Mouse (Mus musculus) c-Kit-negative CD71-positive TER-119-positive erythroid progenitor cells, embryonic 14.5 days (primary cell): Measurements from ENCODE around the gene Ipo4.

Experiments used
- DNase-seq: peaks from one replicate; pipeline ENCODE4 v3.0.0-alpha.2; 2013; ENCODE audit warnings: low read depth, low spot score

Ipo4 gene

DNA sequence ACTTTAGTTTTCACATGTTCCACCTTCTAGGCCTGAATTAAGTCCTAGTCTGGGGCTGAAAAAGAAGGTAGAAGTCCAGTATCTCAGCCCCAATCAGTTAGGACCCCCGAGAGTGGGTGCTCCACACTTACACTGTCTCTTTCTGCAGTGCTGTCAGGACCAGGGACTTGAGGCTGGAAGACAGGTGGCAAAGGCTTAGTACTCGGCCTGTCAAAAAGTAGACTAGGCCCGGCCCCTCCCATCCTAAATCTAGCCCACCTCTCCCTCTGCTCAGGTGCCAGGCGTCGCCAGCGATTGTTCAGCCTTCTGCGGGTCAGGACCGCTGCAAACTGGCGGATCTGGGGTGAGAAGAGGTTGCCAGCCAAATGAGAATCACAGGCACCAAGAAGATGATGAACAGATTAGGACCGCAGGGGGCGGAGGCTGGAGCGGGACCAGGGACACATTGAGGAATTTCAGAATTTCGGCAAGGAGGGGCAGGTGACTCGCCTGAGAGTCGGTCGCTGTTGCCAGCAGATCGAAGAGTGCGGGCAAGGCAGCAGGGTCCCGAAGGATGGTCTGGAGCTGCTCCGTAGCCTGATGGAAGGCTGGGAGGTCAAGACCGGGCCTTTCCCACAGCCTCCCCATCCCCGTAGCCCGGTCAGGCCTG is 759 bp downstream of the Ipo4 start:
- DNase-seq, result no peak

DNA sequence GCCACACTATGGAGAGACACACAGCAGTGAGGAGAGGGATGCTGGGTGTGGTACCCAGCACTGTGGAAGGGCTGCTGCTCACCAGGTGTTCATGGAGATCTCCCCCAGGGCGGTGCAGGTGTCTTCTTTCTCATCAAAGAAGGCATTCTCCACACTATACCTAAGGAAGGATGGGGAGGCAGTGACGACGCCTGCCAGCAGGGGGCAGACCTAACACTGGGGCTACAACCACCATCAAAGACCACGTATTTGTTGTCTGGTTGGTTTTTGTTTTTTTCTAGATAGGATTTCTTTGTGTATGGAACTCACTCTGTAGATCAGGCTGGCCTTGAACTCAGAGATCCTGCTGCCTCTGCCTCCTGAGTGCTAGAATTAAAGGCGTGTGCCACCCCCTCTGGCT is 6.4 kb downstream of the Ipo4 start:
- DNase-seq, result no peak

- DNase-seq, result no peak
Observed at GRCm38 (mm10) chr14:55628077-55628827, 7.5 kb downstream of the Ipo4 start.

GRCm38 (mm10) chr14:55618486-55619195 is 17.1 kb downstream of the Ipo4 start:
- DNase-seq, result no peak

- DNase-seq, result no peak
Observed at GRCm38 (mm10) chr14:55617822-55618221, 17.9 kb downstream of the Ipo4 start, which contains the start of gene Rec8. Gene Rec8, plus strand, starts transcription at chr14:55618037.

GRCm38 (mm10) chr14:55616844-55617243 is 18.9 kb downstream of the Ipo4 start:
- DNase-seq, result no peak

DNA sequence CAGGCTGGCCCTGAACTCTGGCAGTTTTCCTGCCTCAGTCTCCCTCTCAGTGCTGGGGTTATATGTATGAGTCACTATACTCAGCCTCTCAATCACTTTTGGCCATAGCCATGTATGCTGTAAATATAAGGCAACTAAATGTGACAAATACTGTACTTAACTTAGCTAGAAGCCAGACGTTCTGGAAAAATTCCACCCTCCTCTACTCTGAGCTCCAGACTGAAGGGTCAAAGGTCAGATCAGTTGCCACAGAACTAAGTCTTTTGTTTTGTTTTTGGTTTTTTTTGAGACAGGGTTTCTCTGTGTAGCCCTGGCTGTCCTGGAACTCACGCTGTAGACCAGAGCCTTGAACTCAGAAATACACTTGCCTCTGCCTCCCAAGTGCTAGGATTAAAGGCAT is 19.9 kb downstream of the Ipo4 start:
- no peak for DNase-seq

DNA sequence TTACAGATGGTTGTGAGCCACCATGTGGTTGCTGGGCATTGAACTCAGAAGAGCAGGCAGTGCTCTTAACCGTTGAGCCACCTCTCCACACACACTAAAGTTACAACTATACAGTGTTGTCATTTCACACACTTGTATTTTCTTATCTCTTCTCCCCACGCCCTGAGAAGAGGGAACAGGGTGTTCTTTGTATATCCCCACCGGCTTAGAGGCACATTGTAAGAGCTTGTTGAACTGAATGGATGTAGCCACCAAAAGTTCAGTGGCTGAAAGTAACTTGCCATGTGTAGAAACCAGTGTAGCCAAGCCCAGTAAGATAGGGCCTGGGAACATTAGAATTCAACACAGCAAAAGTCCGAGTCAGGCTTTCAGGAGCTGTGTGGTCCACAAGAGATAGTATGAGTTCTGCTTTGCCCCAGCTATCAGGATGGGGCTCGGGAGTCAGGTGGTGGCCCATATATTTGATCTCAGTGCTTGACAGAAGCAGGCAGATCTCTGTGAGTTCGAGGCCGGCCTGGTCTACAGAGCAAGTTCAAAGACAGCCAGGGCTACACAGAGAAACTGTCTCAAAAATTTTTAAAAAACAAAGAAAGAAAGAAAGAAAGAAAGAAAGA is 21.1 kb downstream of the Ipo4 start:
- DNase-seq, result peak; percentile 44

GRCm38 (mm10) chr14:55613346-55613745 is 22.4 kb downstream of the Ipo4 start:
- no peak for DNase-seq

GRCm38 (mm10) chr14:55608339-55608738 is 27.4 kb downstream of the Ipo4 start:
- DNase-seq, result no peak

DNA sequence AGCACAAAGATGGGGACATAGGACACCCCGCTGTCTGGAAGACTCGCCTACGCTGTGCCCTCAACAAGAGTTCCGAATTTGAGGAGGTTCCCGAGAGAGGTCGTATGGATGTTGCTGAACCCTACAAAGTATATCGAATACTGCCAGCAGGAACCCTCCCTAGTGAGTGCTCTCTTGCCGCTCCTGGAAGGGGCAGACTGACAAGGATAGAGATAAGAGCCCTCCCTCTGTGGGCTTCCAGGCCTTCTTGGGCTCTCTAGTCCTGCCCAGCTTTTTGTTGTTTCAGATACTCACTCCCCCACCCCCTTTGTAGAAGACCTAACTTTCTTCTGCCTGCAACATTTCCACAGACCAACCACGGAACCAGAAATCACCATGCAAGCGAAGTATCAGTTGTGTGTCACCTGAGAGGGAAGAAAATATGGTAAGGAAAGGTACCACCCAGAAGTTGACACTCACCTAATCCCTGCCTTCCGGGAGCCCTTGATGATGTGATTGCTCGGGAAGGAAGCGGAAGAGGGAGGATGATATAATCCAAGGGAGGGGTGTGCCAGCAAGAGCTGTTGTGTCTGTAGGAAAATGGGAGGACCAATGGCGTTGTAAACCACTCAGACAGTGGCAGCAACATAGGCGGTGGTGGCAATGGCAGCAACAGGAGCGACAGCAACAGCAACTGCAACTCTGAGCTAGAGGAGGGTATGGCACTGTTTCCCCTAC is 29.9 kb downstream of the Ipo4 start:
- no peak for DNase-seq

- no peak for DNase-seq
Observed at GRCm38 (mm10) chr14:55604823-55605222, 30.9 kb downstream of the Ipo4 start.

DNA sequence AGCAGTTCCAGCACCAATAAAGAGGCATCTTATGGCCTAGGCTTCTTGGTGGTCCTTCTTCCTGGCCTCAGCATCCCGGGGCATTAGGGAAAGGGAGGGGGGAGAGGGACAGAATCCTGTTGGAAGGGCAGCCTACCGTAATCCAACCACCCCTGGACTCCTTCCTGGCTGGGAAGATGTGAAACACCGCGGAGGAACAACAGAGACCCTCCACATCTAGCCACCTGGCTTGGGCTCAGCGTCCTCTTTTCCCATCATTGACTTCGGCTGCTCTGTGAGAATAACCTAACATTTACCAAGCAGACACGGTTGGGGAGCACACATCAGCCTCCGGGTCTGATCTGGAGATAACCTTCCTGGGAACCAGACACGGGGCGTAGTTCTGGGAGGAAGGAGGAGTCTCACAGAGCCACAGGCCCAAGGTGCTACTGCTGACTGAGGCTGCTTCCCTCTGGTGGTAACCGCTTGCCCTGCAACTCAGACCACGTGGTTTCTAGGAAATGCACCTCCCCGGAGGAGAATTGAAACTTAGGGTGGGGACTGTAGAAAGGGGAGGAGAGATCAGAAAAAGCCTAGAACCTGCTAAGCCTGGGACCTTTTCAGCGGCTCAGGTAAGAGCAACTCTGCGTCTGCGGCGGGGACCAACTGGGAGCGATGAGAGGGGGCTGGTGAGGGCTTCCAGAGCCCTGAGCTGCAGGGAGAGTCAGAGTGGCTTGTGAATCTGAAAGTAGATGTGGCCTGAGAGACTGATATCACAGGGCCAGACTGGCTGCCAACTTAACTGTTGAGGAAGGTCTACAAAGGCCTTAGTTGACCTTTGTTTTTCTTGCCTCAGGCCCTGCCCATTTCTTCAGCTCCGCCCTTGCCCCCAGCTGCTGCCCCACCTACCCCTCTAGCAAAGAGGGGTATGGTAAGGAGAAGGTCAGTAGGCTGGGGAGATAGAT is 31.9 kb downstream of the Ipo4 start:
- peak; percentile 94 for DNase-seq

DNA sequence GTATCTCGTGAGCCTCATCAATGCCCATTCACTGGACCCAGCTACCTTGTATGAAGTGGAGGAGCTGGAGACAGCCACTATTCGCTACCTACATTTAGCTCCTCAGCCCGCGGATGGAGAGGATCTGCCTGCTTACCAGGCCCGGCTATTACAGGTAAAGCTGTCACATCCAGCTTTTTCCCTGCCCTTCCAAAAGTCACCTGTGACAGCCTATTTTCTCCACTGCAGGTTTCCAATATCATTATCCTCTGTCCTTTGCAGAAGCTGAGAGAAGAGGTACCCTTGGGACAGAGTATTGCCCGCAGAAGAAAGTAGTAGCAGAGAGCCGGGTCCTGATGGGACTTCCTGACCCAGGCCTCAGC is 32.5 kb downstream of the Ipo4 start, which contains the start of gene Irf9:
Gene Irf9 (plus strand): TSS at position 301 of the 362 bp plus-strand sequence.
- DNase-seq, result no peak

GRCm38 (mm10) chr14:55598521-55599390 is 37.0 kb downstream of the Ipo4 start:
- no peak for DNase-seq

GRCm38 (mm10) chr14:55596036-55596690 is 39.6 kb downstream of the Ipo4 start:
- DNase-seq, result no peak

GRCm38 (mm10) chr14:55592226-55592625 is 43.5 kb downstream of the Ipo4 start:
- DNase-seq, result no peak

DNA sequence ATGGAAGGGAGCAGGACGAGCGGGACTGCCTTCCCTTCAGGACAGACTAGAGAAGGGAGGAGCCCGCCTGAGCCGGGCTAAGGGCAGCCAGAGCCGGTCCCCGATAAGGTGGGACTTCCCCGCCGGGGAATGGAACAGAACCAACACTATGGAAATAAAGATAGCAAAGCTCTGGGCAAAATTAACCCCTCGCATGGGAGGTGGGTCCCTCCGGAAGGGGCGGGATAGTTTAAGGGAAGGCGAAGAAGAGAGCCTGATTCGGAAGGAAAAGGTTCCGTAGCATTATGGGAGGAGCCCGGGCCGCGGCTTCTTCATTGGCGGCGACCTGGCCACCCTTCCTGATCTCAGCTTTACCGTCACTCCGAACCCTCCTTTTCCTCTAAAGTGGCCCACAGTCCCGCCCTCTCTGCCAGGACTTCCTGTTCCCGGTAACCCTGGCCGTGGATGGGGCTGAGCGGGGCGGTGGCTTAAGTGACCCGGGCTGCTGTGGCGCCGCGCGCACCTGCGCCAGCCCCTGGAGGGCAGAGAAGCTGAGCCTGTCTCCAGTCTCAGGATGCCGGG is 44.3 kb downstream of the Ipo4 start, which contains the start of gene Rnf31:
Gene Rnf31 (plus strand): TSS at position 378 of the 561 bp plus-strand sequence.
- DNase-seq, result peak; percentile 92
